In the genomic region with DNA sequence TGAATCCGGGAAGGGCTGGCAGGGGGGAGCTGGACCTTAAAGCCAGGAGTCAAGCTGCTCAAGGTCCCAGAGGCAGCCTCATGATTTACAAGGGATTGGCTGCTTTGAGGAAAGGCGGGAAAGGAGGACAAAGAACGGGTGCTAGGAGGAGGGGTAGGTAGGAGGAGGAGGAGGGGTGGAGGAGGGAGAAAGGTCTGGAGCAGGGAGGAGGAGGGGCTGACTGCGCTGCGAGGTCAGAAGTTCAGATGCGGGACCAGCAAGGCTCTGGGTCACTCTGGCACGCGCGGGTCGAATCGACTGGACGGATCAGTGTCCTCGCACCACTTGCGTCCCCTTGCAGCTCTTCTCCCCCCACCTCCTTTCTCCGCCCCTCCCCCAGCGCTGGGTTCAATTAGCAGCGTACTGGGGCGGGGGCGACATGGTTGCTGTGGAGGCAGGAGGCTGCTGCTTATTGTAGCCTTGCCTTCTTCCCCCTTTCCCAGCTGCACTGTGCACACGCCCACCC, we compare ENCODE assay signal across 9 mouse cellular contexts. TPM values are rescaled to one million over a fixed set of nuclear protein-coding genes. Genes with fewer than 3 reads are reported as not detected.
DNase-seq lines count a peak whose midpoint lies in the region; ATAC-seq lines count a peak whose summit lies in the region.
"Had no signal": no experiment of that assay in that cellular context is flagged by ENCODE, and none has a peak within 500 bp of the region (broad histone marks: within the 10 kb centered on the region; RNA-seq: fewer than 3 reads in every experiment).

No protein-coding gene starts in this region.

- WGBS in hindbrain, embryonic 13.5 days = 0% methylated on average over 20 of the region's 20 CpGs
- WGBS in limb, embryonic 15.5 days = 1% methylated on average over 18 of the region's 20 CpGs
- WGBS in stomach, embryonic 14.5 days = under 1% methylated on average over 20 of the region's 20 CpGs

- H3K27ac ChIP-seq in hindbrain, embryonic 13.5 days = peak overlapping the region; percentile 60; the same call in 1 of the 2 replicates
- H3K27ac ChIP-seq in limb, embryonic 15.5 days = peak overlapping the region; percentile 64
- H3K27ac ChIP-seq in stomach, embryonic 14.5 days (ENCODE audit: low read length) = peak overlapping the region; percentile 63; the same call in 1 of the 2 replicates

- H3K4me3 ChIP-seq in hindbrain, embryonic 13.5 days = peak overlapping the region; percentile 32
- H3K4me3 ChIP-seq in limb, embryonic 15.5 days = peak overlapping the region; percentile 35
- peak overlapping the region; percentile 17; the same call in 1 of the 2 replicates for H3K4me3 ChIP-seq in stomach, embryonic 14.5 days (ENCODE audit: low read depth, low read length)

- H3K36me3 ChIP-seq in hindbrain, embryonic 13.5 days = no peaks in the 10 kb centered on the region
- no peaks in the 10 kb centered on the region for H3K36me3 ChIP-seq in limb, embryonic 15.5 days
- no peaks in the 10 kb centered on the region for H3K36me3 ChIP-seq in stomach, embryonic 14.5 days (ENCODE audit: control insufficient read depth, insufficient read depth, low read length)

- H3K27me3 ChIP-seq in hindbrain, embryonic 13.5 days = 0 out of 2 replicates have a peak, but pooled peaks cover 6% of the 10 kb centered on the region
- H3K27me3 ChIP-seq in limb, embryonic 15.5 days = no peaks in the 10 kb centered on the region
- no peaks in the 10 kb centered on the region for H3K27me3 ChIP-seq in stomach, embryonic 14.5 days (ENCODE audit: control insufficient read depth, insufficient read depth, low read length)

- peaks cover 36% of the 10 kb centered on the region for H3K4me1 ChIP-seq in hindbrain, embryonic 13.5 days (replicated peaks)
- H3K4me1 ChIP-seq in limb, embryonic 15.5 days = peaks cover 65% of the 10 kb centered on the region
- H3K4me1 ChIP-seq in stomach, embryonic 14.5 days (ENCODE audit: control insufficient read depth, insufficient read depth, low read length) = peaks cover 31% of the 10 kb centered on the region

- peak; percentile 44 for DNase-seq in ovary, postnatal 36 days (ENCODE audit: low spot score)
- no peak for DNase-seq in ovary, postnatal 14 days (ENCODE audit: low spot score)
- no peak for DNase-seq in thymus, postnatal 0 days (ENCODE audit: low spot score)
- no peak for DNase-seq in layer of hippocampus, adult 9-10 months (ENCODE audit: low spot score)

- peak overlapping the region; percentile 60 for H3K4me2 ChIP-seq in hindbrain, embryonic 13.5 days
- H3K4me2 ChIP-seq in limb, embryonic 15.5 days = peak overlapping the region; percentile 59
- H3K4me2 ChIP-seq in stomach, embryonic 14.5 days (replicated peaks; ENCODE audit: low read depth, low read length) = peak overlapping the region; percentile 43

- H3K9ac ChIP-seq in hindbrain, embryonic 13.5 days = peak overlapping the region; percentile 68
- 0 out of 2 replicates have a peak overlapping the region, but pooled peaks have one; percentile 23 for H3K9ac ChIP-seq in limb, embryonic 15.5 days
- H3K9ac ChIP-seq in stomach, embryonic 14.5 days (replicated peaks; ENCODE audit: low read depth, low read length) = no peak overlapping the region; the same call in 1 of the 2 replicates

- peak; percentile 37 for ATAC-seq in hindbrain, embryonic 13.5 days (ENCODE audit: low FRiP score)
- 0 out of 2 replicates have a peak, but pooled peaks have one; percentile 43 for ATAC-seq in limb, embryonic 15.5 days (ENCODE audit: insufficient number of reproducible peaks, low FRiP score, low TSS enrichment, low read depth)
- peak; percentile 60 for ATAC-seq in stomach, embryonic 14.5 days (ENCODE audit: insufficient number of reproducible peaks, insufficient read depth, low FRiP score, low read depth)
- ATAC-seq in granulocyte monocyte progenitor cell, adult 5-6 weeks (replicated peaks; ENCODE audit: poor library complexity, severe bottlenecking) = no peak

- no peaks in the 10 kb centered on the region for H3K9me3 ChIP-seq in hindbrain, embryonic 13.5 days
- no peaks in the 10 kb centered on the region for H3K9me3 ChIP-seq in limb, embryonic 15.5 days
- no peaks in the 10 kb centered on the region for H3K9me3 ChIP-seq in stomach, embryonic 14.5 days (ENCODE audit: control insufficient read depth, low read depth, low read length)

RNA-seq across cellular contexts. Expression of a gene that starts 7.0 kb away (rescaled TPM):
- polyA plus RNA-seq in hindbrain, embryonic 13.5 days (2015; fragmentation: Nextera tagmentation; extraction: Ambion mirVana) = 79.2 and 94.3 TPM in 2 replicates
- 69.8 and 81.5 TPM in 2 replicates for polyA plus RNA-seq in limb, embryonic 15.5 days (2015; fragmentation: Nextera tagmentation; extraction: Ambion mirVana)
- polyA plus RNA-seq in stomach, embryonic 14.5 days (2014; fragmentation: Nextera tagmentation; extraction: Ambion mirVana) = 78.9 and 105 TPM in 2 replicates
- 85.7 and 111 TPM in 2 replicates for polyA plus RNA-seq in thymus, postnatal 0 days (2015; fragmentation: Nextera tagmentation; extraction: Ambion mirVana)
- total RNA-seq in granulocyte monocyte progenitor cell, adult 5-6 weeks (2014; fragmentation: Nextera tagmentation) = 7.7 and 12.3 TPM in 2 replicates
- 24.6 and 27.0 TPM in 2 replicates for total RNA-seq in granulocyte monocyte progenitor cell, adult 5-6 weeks (2017)

RNA-seq across cellular contexts. Expression of a gene that starts 11.5 kb away (rescaled TPM):
- polyA plus RNA-seq in hindbrain, embryonic 13.5 days (2015; fragmentation: Nextera tagmentation; extraction: Ambion mirVana) = 0.04 and 0.09 TPM in 2 replicates
- polyA plus RNA-seq in limb, embryonic 15.5 days (2015; fragmentation: Nextera tagmentation; extraction: Ambion mirVana) = 0.04 TPM in 2 replicates
- 0.06 and 0.10 TPM in 2 replicates for polyA plus RNA-seq in stomach, embryonic 14.5 days (2014; fragmentation: Nextera tagmentation; extraction: Ambion mirVana)
- polyA plus RNA-seq in thymus, postnatal 0 days (2015; fragmentation: Nextera tagmentation; extraction: Ambion mirVana) = 0.04 and 0.06 TPM in 2 replicates
- total RNA-seq in granulocyte monocyte progenitor cell, adult 5-6 weeks (2014; fragmentation: Nextera tagmentation) = not detected in 2 replicates
- not detected in 2 replicates for total RNA-seq in granulocyte monocyte progenitor cell, adult 5-6 weeks (2017)

RNA-seq across cellular contexts. Expression of a gene that starts 18.7 kb away (rescaled TPM):
- polyA plus RNA-seq in hindbrain, embryonic 13.5 days (2015; fragmentation: Nextera tagmentation; extraction: Ambion mirVana) = 191 and 193 TPM in 2 replicates
- polyA plus RNA-seq in limb, embryonic 15.5 days (2015; fragmentation: Nextera tagmentation; extraction: Ambion mirVana) = 199 and 201 TPM in 2 replicates
- polyA plus RNA-seq in stomach, embryonic 14.5 days (2014; fragmentation: Nextera tagmentation; extraction: Ambion mirVana) = 234 and 244 TPM in 2 replicates
- polyA plus RNA-seq in thymus, postnatal 0 days (2015; fragmentation: Nextera tagmentation; extraction: Ambion mirVana) = 333 and 377 TPM in 2 replicates
- 187 and 226 TPM in 2 replicates for total RNA-seq in granulocyte monocyte progenitor cell, adult 5-6 weeks (2014; fragmentation: Nextera tagmentation)
- 247 and 312 TPM in 2 replicates for total RNA-seq in granulocyte monocyte progenitor cell, adult 5-6 weeks (2017)

RNA-seq across cellular contexts. Expression of a gene that starts 26.6 kb away (rescaled TPM):
- polyA plus RNA-seq in hindbrain, embryonic 13.5 days (2015; fragmentation: Nextera tagmentation; extraction: Ambion mirVana) = not detected in 2 replicates
- not detected in 2 replicates for polyA plus RNA-seq in limb, embryonic 15.5 days (2015; fragmentation: Nextera tagmentation; extraction: Ambion mirVana)
- polyA plus RNA-seq in stomach, embryonic 14.5 days (2014; fragmentation: Nextera tagmentation; extraction: Ambion mirVana) = 0.51 and 0.63 TPM in 2 replicates
- 0.29 and 0.32 TPM in 2 replicates for polyA plus RNA-seq in thymus, postnatal 0 days (2015; fragmentation: Nextera tagmentation; extraction: Ambion mirVana)
- total RNA-seq in granulocyte monocyte progenitor cell, adult 5-6 weeks (2014; fragmentation: Nextera tagmentation) = not detected in 2 replicates
- total RNA-seq in granulocyte monocyte progenitor cell, adult 5-6 weeks (2017) = not detected in 2 replicates
- total RNA-seq: neutrophil, adult 5-6 weeks had no signal

RNA-seq across cellular contexts. Expression of a gene that starts 31.6 kb away (rescaled TPM):
- 103 and 105 TPM in 2 replicates for polyA plus RNA-seq in hindbrain, embryonic 13.5 days (2015; fragmentation: Nextera tagmentation; extraction: Ambion mirVana)
- 57.5 and 60.7 TPM in 2 replicates for polyA plus RNA-seq in limb, embryonic 15.5 days (2015; fragmentation: Nextera tagmentation; extraction: Ambion mirVana)
- polyA plus RNA-seq in stomach, embryonic 14.5 days (2014; fragmentation: Nextera tagmentation; extraction: Ambion mirVana) = 67.7 and 70.8 TPM in 2 replicates
- polyA plus RNA-seq in thymus, postnatal 0 days (2015; fragmentation: Nextera tagmentation; extraction: Ambion mirVana) = 33.2 and 43.0 TPM in 2 replicates
- total RNA-seq in granulocyte monocyte progenitor cell, adult 5-6 weeks (2014; fragmentation: Nextera tagmentation) = 8.5 and 31.0 TPM in 2 replicates
- 6.5 and 6.9 TPM in 2 replicates for total RNA-seq in granulocyte monocyte progenitor cell, adult 5-6 weeks (2017)
